Mouse (Mus musculus) CH12.LX (cell line): ENCODE results near the gene Gm10721.
"Not testable (repeated sequence)": the region's sequence is repeated elsewhere in the genome, so short reads cannot be mapped to it uniquely, and the experiment has no call there.

Experiments
- CTCF ChIP-seq, 2 experiments: IDR thresholded peaks in 1 of 2; conservative IDR thresholded peaks in 1 of 2; 2 replicates each; pipeline ENCODE4 v1.5.1; 2011 to 2012; ENCODE audit warnings: low read depth in 2 of 2, low read length in 2 of 2, improper control_type of control experiment in 1 of 2, inconsistent platforms in 1 of 2, mild to moderate bottlenecking in 1 of 2, moderate library complexity in 1 of 2
- ELF1 ChIP-seq: IDR thresholded peaks from 2 replicates; pipeline ENCODE4 v1.6.1; 2014; ENCODE audit warnings: low read depth, mild to moderate bottlenecking, inconsistent platforms, low read length, improper control_type of control experiment
- MAX ChIP-seq: IDR thresholded peaks from 2 replicates; pipeline ENCODE4 v1.6.1; 2011; ENCODE audit warnings: low read length, improper control_type of control experiment
- MAZ ChIP-seq: IDR thresholded peaks from 2 replicates; pipeline ENCODE4 v1.6.1; 2012; ENCODE audit warnings: low read depth, mild to moderate bottlenecking, inconsistent platforms, low read length, improper control_type of control experiment, moderate library complexity
- NRF1 ChIP-seq: IDR thresholded peaks from 2 replicates; pipeline ENCODE4 v1.6.1; 2014; ENCODE audit warnings: low read depth, mild to moderate bottlenecking, inconsistent platforms, low read length, improper control_type of control experiment, moderate library complexity
- POLR2A ChIP-seq: IDR thresholded peaks from 2 replicates; pipeline ENCODE4 v1.6.1; 2011; ENCODE audit warnings: low read depth, mild to moderate bottlenecking, improper control_type of control experiment, low read length
- RCOR1 ChIP-seq: conservative IDR thresholded peaks from 2 replicates; pipeline ENCODE4 v1.6.1; 2012; ENCODE audit warnings: low read depth, mild to moderate bottlenecking, inconsistent platforms, low read length, improper control_type of control experiment
- USF2 ChIP-seq: conservative IDR thresholded peaks from 2 replicates; pipeline ENCODE4 v1.6.1; 2011; ENCODE audit warnings: low read depth, low read length, improper control_type of control experiment
- ZC3H11A ChIP-seq: IDR thresholded peaks from 2 replicates; pipeline ENCODE4 v1.6.1; 2012; ENCODE audit warnings: low read depth, mild to moderate bottlenecking, inconsistent platforms, low read length, improper control_type of control experiment

DNA sequence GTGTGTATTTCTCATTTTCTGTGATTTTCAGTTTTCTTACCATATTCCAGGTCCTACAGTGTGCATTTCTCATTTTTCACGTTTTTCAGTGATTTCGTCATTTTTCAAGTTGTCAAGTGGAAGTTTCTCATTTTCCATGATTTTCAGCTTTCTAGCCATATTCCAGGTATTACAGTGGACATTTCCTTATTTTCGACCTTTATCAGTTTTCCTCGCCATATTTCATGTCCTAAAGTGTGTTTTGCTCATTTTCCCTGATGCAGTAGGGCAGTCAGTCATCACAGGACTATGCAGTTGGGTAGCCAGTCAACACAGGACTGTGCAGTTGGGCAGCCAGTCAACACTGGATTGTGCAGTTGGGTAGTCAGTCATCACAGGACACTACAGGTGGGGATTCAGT is 25.2 kb downstream of the Gm10721 start:
- TF ChIP-seq MAX; USF2; POLR2A; MAZ; CTCF (conservative IDR thresholded peaks at IDR 0.05 in 1 of 2, IDR thresholded peaks at IDR 0.05 in 1 of 2; ENCODE audit: low read depth in 2 of 2, low read length in 2 of 2); ZC3H11A; ELF1; NRF1; RCOR1: not testable (repeated sequence)
